Mouse (Mus musculus) limb, embryonic 13.5 days (tissue): ENCODE measurements around the gene Kcna2. TPM values are rescaled to one million over a fixed set of nuclear protein-coding genes. Genes with fewer than 3 reads are reported as not detected.

Experiments used
- ATAC-seq: fragments of 200-750 bp; cut with Nextera tagmentation; 2 replicates; pipeline ENCODE4 v1.8.0; 2017; ENCODE audit warnings: low read depth, moderate number of reproducible peaks, moderate TSS enrichment; ENCODE audit not compliant: low FRiP score
- H3K27ac ChIP-seq: fragments of 300-500 bp; sonication (generic); 2 replicates; pipeline ENCODE4 v1.5.1; 2015; ENCODE audit warnings: inconsistent platforms, mild to moderate bottlenecking, moderate library complexity
- H3K27me3 ChIP-seq: fragments of 300-500 bp; sonication (generic); 2 replicates; pipeline ENCODE4 v1.6.1; 2015; ENCODE audit warnings: mild to moderate bottlenecking, inconsistent platforms
- H3K36me3 ChIP-seq: fragments of 300-500 bp; sonication (generic); 2 replicates; pipeline ENCODE4 v1.6.1; 2015; ENCODE audit warnings: inconsistent platforms, mild to moderate bottlenecking, moderate library complexity
- H3K4me1 ChIP-seq: fragments of 300-500 bp; sonication (generic); 2 replicates; pipeline ENCODE4 v1.6.1; 2015; ENCODE audit warnings: inconsistent platforms
- H3K4me2 ChIP-seq: fragments of 300-500 bp; sonication (generic); replicated peaks from 2 replicates; pipeline ENCODE4 v1.6.1; 2015; ENCODE audit warnings: inconsistent platforms, mild to moderate bottlenecking, moderate library complexity
- H3K4me3 ChIP-seq: fragments of 300-500 bp; sonication (generic); 2 replicates; pipeline ENCODE4 v1.5.1; 2015; ENCODE audit warnings: moderate library complexity, mild to moderate bottlenecking, inconsistent platforms
- H3K9ac ChIP-seq: fragments of 300-500 bp; sonication (generic); 2 replicates; pipeline ENCODE4 v1.6.1; 2015; ENCODE audit warnings: mild to moderate bottlenecking, inconsistent platforms
- H3K9me3 ChIP-seq: fragments of 300-500 bp; sonication (generic); 2 replicates; pipeline ENCODE4 v1.6.1; 2016; ENCODE audit warnings: inconsistent platforms
- WGBS: fragments of 180-500 bp; shearing (Covaris S2); methylation state at CpG from one replicate; pipeline ENCODE4 v1.1.7; 2015; 5-methylcytosine and 5-hydroxymethylcytosine counted together
- polyA plus RNA-seq: library from polyadenylated mRNA; unstranded; fragments of >200 nt; fragmentation: Nextera tagmentation; extraction: Ambion mirVana; gene quantifications from 2 replicates; pipeline ENCODE4 v1.2.1, GENCODE M21; 2015

The Kcna2 gene
- polyA plus RNA-seq, result 0.08 and 0.10 TPM in 2 replicates

DNA sequence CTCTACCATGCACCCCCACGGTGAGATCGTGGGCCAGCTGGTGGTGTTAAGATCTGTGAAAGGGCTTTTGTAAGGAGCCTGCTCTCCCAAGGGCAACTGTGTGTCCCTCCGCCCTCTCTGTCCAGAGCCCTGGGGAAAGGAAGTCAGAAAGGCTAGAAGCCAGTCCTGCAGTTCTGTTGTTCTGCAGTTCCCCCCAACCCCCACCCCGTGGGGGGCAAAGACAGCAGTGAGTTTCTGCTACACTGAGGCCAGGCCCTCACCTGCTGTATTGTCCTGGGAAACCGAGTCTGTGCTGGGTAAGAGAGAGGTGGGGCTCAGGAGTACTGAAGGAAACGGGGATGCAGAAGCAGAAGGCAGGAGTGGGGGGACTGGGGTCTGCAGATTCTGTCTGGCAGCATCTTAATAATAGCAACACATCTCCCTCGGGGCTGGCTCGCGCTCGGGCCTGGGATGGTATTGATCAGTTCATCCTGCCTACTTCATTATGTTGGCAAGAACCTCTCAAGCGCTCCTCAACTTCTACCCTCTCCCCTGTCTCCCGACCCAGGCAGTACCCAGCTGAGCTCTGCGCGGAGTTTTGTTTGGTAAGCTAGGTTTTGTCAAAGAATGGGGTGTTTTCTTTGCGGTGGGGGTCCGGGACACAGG is at the start of gene Kcna2:
TSS of gene Kcna2 (plus strand) at position 336 of the 645 bp plus-strand sequence.
- Histone ChIP-seq H3K9me3 (no peaks in the 10 kb centered on the region), H3K36me3 (no peaks in the 10 kb centered on the region), H3K4me1 (peaks cover 16% of the 10 kb centered on the region), H3K27me3 (peaks cover 88% of the 10 kb centered on the region), H3K9ac (peak within 1 kb of the TSS; percentile 67), H3K4me3 (peak within 1 kb of the TSS; percentile 57), H3K4me2 (peak within 1 kb of the TSS; percentile 98), H3K27ac (no peak within 1 kb of the TSS)
- no peak for ATAC-seq
- 4% methylated on average over 16 of the region's 16 CpGs for WGBS

DNA sequence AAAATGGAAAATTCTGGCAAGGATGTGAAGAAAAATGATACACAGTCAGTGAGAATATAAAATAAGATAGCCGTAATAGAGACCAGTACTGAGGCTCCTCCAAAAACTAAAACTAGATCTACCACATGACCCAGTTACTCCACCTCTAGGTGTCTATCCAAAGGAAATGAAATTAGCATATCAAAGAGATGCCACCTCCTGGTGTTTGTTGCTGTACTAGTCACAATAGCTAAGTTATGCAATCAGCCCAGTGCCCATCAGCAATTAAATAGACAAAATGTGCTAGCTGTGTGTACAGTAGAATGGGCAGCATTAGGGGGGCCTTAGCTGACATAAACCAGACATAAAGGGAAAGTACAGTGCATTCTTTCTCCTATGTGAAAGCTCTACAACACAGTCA is 39.5 kb upstream of the Kcna2 start:
- Histone ChIP-seq H3K9me3 (no peaks in the 10 kb centered on the region), H3K27ac (no peak overlapping the region), H3K27me3 (no peaks in the 10 kb centered on the region), H3K36me3 (no peaks in the 10 kb centered on the region), H3K9ac (no peak overlapping the region), H3K4me3 (no peak overlapping the region), H3K4me1 (no peaks in the 10 kb centered on the region), H3K4me2 (no peak overlapping the region)
- 94% methylated on average over 1 of the region's 1 CpGs for WGBS
- ATAC-seq, result no peak

DNA sequence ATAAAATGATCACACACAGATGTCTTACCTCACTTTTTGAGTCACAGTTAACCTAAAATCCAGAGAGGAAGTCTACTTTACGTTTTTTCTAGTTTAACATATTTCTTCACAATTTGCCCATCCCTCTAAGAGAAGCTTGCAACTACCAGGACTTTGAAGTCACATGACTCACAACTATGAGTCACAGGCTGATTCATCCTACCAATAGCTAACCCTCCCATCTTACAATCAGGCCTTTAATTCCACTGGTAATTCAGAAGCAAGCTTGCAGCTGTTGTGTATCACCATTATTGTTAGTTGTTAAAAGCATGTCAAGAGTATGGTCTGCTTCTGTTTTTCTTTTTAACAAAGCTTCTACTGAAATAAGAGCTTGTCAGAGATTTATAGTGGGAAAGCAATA is 38.2 kb upstream of the Kcna2 start:
- Histone ChIP-seq H3K4me3 (no peak overlapping the region), H3K4me1 (no peaks in the 10 kb centered on the region), H3K4me2 (no peak overlapping the region), H3K9me3 (no peaks in the 10 kb centered on the region), H3K27me3 (no peaks in the 10 kb centered on the region), H3K27ac (no peak overlapping the region), H3K36me3 (no peaks in the 10 kb centered on the region), H3K9ac (no peak overlapping the region)
- ATAC-seq, result no peak
- WGBS, result 73% methylated on average over 1 of the region's 1 CpGs

DNA sequence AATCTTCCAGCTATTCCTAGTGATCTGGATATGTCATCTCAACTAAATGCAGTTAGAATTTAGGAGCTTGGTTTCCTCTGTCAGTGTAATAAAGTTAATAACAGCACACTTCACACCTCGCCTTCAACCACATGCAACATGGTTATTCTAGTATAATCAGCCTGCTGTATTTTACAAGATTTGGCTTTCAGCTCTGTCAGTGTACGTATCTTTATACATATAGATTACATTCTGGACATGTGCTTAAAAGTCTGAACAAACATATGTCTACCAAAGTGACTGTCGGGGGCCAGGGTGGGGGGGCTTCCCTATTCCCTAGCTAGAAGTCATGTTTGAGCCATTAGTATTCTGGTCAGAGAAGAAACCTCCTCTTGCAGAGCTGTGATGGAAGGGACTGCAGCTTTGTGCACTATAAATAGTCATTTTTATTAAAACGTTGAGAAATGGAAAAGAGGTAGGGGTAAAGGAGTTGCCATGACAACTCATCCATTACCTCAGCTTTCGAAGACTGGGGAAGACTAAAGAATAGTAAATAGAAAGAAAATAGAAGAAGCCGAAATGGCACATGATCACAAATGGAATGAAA is 35.3 kb upstream of the Kcna2 start:
- H3K27me3 ChIP-seq, result no peaks in the 10 kb centered on the region
- H3K4me2 ChIP-seq, result no peak overlapping the region
- H3K9me3 ChIP-seq, result no peaks in the 10 kb centered on the region
- no peak overlapping the region for H3K27ac ChIP-seq
- H3K4me1 ChIP-seq, result no peaks in the 10 kb centered on the region
- H3K36me3 ChIP-seq, result no peaks in the 10 kb centered on the region
- WGBS, result 66% methylated on average over 6 of the region's 6 CpGs
- H3K9ac ChIP-seq, result no peak overlapping the region
- no peak for ATAC-seq
- H3K4me3 ChIP-seq, result no peak overlapping the region

DNA sequence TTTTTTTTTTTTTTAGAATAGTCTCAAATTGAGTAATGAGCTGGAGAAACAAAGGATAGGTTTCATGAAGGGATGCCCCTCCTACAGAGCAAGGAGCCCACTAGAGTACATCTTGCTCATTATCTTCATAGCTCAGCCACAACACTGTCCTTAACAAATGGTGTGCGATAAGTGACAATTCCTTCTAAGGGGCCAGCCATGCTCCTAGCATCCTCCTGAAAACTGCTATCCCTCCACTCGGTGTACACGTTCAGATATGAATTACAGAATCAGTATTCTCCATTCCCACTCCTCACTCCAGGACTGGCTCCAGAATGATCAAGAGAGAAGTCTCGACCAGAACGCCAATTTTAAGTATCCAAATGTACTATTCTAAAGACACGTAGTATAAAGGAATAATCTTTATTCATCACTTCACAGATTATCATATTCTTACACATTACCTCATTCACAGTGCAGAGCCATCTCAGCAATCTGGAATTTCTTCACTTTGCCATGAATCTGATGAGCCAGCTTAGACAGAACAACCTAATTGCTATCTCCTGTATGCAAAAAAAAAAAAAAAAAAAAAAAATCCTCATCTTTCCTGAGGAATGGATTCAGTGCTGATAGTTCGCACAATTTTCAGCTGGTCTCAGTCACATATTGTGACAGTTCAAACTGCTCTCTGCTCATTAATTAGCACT is 34.6 kb upstream of the Kcna2 start:
- WGBS, result 88% methylated on average over 7 of the region's 7 CpGs
- no peaks in the 10 kb centered on the region for H3K27me3 ChIP-seq
- no peak overlapping the region for H3K27ac ChIP-seq
- no peak overlapping the region for H3K4me2 ChIP-seq
- ATAC-seq, result no peak
- H3K9me3 ChIP-seq, result no peaks in the 10 kb centered on the region
- H3K4me3 ChIP-seq, result no peak overlapping the region
- no peaks in the 10 kb centered on the region for H3K36me3 ChIP-seq
- H3K9ac ChIP-seq, result no peak overlapping the region
- no peaks in the 10 kb centered on the region for H3K4me1 ChIP-seq

DNA sequence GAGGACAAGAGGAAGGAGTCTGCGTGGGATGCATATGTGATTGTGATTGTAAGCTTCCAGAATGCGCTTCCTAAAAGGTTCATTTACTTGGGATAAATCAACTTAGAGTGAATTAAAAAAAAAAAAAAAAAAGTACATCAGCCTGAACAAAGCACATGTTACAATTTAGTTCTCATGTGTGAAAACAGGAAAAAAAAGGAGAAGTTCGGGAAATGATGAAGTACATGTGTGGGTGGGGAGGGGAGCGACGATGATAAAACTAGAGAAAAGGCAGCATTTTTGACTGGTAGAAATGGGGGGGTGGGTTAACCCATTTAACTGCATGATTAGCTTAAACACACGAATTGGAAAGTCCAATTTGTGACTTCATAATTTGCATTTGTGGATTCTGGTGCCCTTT is 33.7 kb upstream of the Kcna2 start:
- Histone ChIP-seq H3K4me3 (no peak overlapping the region), H3K27me3 (no peaks in the 10 kb centered on the region), H3K9ac (no peak overlapping the region), H3K36me3 (no peaks in the 10 kb centered on the region), H3K4me1 (no peaks in the 10 kb centered on the region), H3K27ac (no peak overlapping the region), H3K4me2 (no peak overlapping the region), H3K9me3 (no peaks in the 10 kb centered on the region)
- WGBS, result 71% methylated on average over 6 of the region's 6 CpGs
- no peak for ATAC-seq

DNA sequence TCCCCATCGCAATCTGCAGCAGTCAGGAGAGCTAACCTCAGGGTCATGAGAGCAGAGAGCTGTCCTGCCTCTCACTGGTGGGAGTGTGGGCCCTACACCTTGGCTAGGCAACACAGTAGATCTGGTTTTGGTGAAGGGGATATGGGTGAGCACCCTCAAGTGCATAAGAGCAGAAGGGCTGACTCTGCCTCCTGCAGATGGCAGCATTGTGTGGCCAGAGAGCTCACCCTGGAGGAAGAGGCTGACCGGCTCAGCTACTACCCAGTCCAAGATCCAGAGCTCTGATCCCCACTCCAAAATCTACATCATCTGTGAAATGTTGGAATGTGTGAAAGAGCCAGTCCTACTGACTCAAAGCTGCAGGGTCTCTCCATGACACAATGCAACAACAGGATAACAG is 27.1 kb upstream of the Kcna2 start:
- Histone ChIP-seq H3K27ac (no peak overlapping the region), H3K9ac (no peak overlapping the region), H3K4me2 (no peak overlapping the region), H3K4me1 (no peaks in the 10 kb centered on the region), H3K36me3 (no peaks in the 10 kb centered on the region), H3K4me3 (no peak overlapping the region), H3K9me3 (no peaks in the 10 kb centered on the region), H3K27me3 (no peaks in the 10 kb centered on the region)
- no peak for ATAC-seq
- 57% methylated on average over 2 of the region's 2 CpGs for WGBS

DNA sequence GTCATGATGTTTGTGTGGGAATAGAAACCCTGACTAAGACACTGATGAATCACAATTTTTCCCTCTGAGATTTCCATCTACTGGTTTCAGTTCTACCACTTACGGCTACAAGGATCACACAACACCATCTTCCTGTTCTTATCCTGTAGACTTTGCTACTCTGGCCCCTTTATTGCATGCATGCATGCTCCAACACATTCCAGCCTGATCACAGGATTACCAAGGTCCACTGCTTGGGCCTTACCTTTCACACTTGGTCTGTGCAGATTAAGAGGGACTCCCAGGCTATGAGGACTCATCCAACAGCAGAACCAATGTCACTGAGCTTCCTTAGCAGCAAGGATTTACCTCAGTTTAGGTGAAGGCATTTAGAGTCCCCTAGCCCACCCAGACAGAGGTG is 25.2 kb upstream of the Kcna2 start:
- no peaks in the 10 kb centered on the region for H3K9me3 ChIP-seq

DNA sequence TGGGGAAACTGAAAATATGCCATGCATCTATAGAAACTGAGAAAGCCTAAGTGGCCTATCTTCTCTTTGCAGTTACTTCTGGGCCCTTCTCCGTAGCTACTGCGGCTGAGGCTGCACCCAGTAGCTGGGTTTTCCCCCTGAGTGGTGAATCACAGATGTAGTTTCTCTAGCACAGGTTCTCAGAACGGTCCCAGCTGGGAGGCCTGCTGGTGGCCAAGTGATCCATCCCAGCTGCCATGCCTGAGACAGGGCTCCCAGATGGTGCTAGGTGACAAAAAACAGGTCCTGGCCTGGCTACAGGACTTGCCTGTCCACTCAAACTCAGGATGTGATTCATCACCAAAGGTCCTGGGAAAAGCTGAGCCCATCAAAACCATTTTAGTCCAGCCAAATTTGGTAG is 24.3 kb upstream of the Kcna2 start:
- Histone ChIP-seq H3K4me3 (no peak overlapping the region), H3K36me3 (no peaks in the 10 kb centered on the region), H3K27me3 (no peaks in the 10 kb centered on the region), H3K9me3 (no peaks in the 10 kb centered on the region), H3K9ac (no peak overlapping the region), H3K27ac (no peak overlapping the region), H3K4me2 (no peak overlapping the region), H3K4me1 (no peaks in the 10 kb centered on the region)
- WGBS, result 57% methylated on average over 3 of the region's 3 CpGs
- ATAC-seq, result no peak

More for the DNA sequence above, 25.2 kb upstream of the Kcna2 start:
- ATAC-seq, result no peak
- no peak overlapping the region for H3K27ac ChIP-seq
- H3K4me2 ChIP-seq, result no peak overlapping the region
- H3K4me3 ChIP-seq, result no peak overlapping the region
- no peak overlapping the region for H3K9ac ChIP-seq
- 94% methylated on average over 1 of the region's 1 CpGs for WGBS
- H3K27me3 ChIP-seq, result no peaks in the 10 kb centered on the region
- no peaks in the 10 kb centered on the region for H3K4me1 ChIP-seq
- no peaks in the 10 kb centered on the region for H3K36me3 ChIP-seq

DNA sequence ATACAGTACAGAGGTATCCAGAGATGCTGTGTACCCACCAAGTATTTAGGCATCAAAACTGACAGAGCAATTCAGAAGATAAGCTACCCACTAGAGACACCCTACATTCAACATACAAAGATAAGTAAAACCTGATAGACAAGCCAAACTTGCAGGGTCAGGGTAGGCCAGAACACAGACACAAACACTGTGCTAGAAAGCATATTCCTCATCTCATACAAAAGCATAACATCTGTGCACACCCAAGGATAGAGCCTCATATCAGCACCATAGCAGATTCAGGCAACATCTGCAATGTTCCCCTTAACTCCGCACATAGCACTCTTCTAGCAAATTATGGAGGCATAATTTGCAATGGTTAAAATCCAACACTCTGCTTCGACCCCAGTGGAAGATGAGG is 23.8 kb upstream of the Kcna2 start:
- Histone ChIP-seq H3K4me3 (no peak overlapping the region), H3K27ac (no peak overlapping the region), H3K9me3 (no peaks in the 10 kb centered on the region), H3K9ac (no peak overlapping the region), H3K4me1 (no peaks in the 10 kb centered on the region), H3K4me2 (no peak overlapping the region), H3K36me3 (no peaks in the 10 kb centered on the region), H3K27me3 (no peaks in the 10 kb centered on the region)
- 81% methylated on average over 2 of the region's 2 CpGs for WGBS
- no peak for ATAC-seq

DNA sequence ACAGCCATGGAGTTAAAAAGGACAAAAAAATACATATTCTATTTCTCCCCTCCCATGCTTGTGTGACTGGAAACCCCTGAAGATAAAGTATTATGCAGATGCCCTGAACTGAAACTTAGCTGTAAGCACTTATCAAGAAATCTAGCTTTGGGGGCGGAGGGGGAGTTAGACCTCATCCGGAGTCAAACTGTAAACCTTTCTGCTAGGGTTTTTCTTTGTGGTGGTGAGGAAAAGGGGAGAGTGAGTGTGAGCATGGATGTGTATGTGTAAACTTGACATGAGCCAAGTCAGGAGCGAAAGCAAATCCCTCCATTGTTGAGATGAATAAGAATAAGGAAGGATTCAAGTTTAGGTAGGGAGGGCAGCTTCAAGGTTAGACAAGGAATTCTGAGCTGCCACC is 20.1 kb upstream of the Kcna2 start:
- no peak for ATAC-seq
- Histone ChIP-seq H3K9me3 (no peaks in the 10 kb centered on the region; the same call in 1 of the 2 replicates), H3K27me3 (no peaks in the 10 kb centered on the region), H3K4me1 (no peaks in the 10 kb centered on the region), H3K9ac (no peak overlapping the region), H3K36me3 (no peaks in the 10 kb centered on the region), H3K4me2 (no peak overlapping the region), H3K4me3 (no peak overlapping the region), H3K27ac (no peak overlapping the region)
- 85% methylated on average over 3 of the region's 3 CpGs for WGBS

DNA sequence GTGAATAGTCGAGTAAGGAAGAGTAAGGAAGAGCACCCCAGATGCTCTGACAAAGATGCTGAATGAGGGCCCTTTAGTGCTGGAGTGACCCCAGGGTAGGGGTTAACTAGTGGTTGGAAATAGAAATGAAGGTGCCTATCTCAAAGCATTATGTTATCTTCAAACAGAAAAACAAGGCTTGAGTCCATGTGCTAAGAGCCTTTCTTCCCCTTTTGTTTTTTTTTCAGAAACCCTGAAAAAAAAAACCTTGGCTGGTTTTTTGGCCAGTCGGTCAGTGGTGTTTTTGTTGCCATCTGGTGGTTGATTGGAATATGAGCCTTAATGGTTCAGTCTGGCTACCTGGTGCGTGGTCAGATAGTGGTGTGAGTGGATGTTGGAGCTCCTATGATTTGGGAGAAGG is 19.7 kb upstream of the Kcna2 start:
- ATAC-seq, result no peak
- Histone ChIP-seq H3K4me2 (no peak overlapping the region), H3K4me3 (no peak overlapping the region), H3K9me3 (no peaks in the 10 kb centered on the region; the same call in 1 of the 2 replicates), H3K27me3 (no peaks in the 10 kb centered on the region), H3K27ac (no peak overlapping the region), H3K4me1 (no peaks in the 10 kb centered on the region), H3K9ac (no peak overlapping the region), H3K36me3 (no peaks in the 10 kb centered on the region)
- WGBS, result 31% methylated on average over 3 of the region's 3 CpGs
